Mouse (Mus musculus) gastrocnemius, postnatal 10 days (tissue): ENCODE results near the gene Edem2. TPM values are rescaled to one million over a fixed set of nuclear protein-coding genes. Genes with fewer than 3 reads are reported as not detected.

Experiments used
- DNase-seq: peaks from one replicate; pipeline ENCODE4 v3.0.0; 2021; ENCODE audit warnings: mixed read lengths
- long read RNA-seq, 2 experiments: library from polyadenylated mRNA; stranded (forward); transcript quantifications; one replicate each; pipeline ENCODE4 v2.0.0; 2021
- total RNA-seq, 2 experiments: library from RNA; stranded (reverse); gene quantifications; 2 replicates each; pipeline ENCODE4 v1.2.3; 2021

The Edem2 gene
- total RNA-seq, result 1 to 10 TPM; 7.2 to 9.0 TPM
- long read RNA-seq, experiment 1, transcript Edem2-201 (11 exons, 2,290 nt), result major isoform, 13 of 18 reads
- long read RNA-seq, experiment 1, partial matches to known transcripts, result 2 of 18 reads
- long read RNA-seq, experiment 1, other reads (novel, unspliced or antisense), result 3 of 18 reads
- long read RNA-seq, experiment 2, transcript Edem2-201 (11 exons, 2,290 nt), result major isoform, 15 of 20 reads
- long read RNA-seq, experiment 2, partial matches to known transcripts, result 4 of 20 reads
- long read RNA-seq, experiment 2, other reads (novel, unspliced or antisense), result 1 of 20 reads

DNA sequence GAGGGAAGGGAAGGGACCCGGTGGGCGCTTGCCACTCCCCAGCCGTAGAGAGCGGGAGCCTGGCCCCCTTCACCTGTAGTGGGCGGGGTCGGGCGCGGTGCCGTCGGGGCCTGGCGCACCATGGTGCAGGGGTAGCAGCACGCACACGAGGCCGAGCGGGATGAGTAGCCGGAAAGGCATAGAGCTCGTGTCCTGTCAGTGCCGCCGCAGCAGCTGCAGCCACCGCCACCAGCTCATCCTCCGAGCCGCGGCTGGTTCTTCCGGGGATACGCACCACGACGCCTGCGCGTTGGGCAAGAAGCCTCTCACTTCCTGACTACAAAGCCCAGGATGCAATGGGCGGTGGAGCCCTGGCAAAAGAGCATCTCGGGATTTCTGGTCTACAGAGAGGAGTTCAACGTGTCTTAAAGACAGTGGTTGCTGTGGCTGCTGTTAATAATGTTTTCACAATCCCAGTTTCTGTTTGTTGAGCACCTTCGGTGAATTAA lies at the start of gene Edem2:
TSS of gene Edem2 (minus strand) at position 318 of the 488 bp plus-strand sequence.
- DNase-seq, result peak; percentile 87

DNA sequence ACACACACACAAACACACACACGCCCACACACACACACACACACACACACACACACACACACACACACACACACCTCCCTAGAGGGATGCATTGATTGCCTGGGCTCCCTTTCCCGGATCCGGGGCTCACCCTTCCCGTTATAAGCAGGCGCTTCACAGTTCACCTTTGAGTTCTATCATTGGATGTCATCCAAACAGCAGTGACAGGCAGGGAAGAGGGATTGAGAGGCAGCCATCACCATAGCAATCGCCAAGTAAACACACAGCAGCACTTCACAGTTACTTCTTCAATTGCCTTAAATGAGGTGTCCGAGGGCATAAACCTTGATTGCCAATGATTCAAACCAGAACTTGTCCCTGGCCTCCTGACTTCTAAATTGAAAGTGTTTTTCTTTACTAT lies 49.8 kb upstream of the Edem2 start:
- DNase-seq, result no peak

- no peak for DNase-seq
Measured at GRCm38 (mm10) chr2:155778004-155778403, 48.7 kb upstream of the Edem2 start.

DNA sequence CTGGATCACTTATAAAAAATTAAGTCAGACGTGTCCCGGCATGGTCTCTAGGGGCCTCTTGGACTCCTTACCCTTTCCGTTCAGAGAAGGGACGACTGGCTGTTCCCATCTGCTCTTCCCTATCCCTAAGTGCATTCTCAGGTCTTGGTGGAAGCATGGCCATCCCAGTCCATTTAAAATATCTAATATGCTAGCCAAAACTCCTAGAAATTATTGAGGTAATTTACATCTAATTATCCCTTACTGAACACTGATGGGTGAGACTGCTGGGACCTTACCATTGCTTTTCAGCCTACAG lies 48.4 kb upstream of the Edem2 start:
- no peak for DNase-seq

DNA sequence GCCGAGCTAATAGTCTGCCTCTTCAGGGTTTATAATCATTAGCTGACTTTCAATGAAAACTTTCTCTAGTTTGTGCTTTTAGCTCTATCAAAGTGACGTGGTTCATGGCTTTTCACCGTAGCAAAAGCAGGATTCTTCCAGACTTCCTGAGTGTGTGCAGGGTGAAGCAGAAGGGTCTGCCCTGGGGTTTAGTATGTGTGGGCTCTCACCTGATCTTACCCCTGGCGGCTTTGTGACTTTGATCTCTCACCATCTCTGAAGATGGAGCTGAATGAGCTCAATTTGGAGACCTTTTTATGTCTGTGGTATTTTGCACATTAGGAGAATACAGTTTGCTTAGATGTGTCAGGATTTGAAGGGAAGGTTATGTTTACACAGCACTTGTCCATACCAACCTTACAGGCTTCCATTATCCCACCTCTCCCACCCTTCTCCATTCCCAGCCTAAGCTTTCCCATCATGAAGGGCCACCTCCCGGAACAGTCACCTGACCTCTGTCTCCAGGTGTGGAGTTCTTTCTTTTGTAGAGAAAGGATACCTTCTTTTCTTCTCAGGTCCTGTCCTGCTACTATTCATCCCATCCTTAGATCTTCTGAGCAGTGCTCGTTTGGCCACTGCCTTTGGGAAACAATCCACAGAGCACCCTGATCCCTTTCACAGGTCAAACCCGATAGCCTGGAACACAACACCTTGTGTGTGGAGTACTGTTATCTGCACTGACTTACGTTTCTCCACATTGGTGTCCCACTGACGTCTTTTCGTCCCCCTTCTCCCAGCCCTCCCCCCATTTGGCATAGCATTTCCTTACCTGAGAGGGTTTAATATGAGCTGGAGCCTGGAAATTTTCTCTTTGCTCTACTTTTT lies 47.8 kb upstream of the Edem2 start:
- DNase-seq, result no peak

GRCm38 (mm10) chr2:155775685-155776263 lies 46.5 kb upstream of the Edem2 start:
- peak; percentile 77 for DNase-seq

DNA sequence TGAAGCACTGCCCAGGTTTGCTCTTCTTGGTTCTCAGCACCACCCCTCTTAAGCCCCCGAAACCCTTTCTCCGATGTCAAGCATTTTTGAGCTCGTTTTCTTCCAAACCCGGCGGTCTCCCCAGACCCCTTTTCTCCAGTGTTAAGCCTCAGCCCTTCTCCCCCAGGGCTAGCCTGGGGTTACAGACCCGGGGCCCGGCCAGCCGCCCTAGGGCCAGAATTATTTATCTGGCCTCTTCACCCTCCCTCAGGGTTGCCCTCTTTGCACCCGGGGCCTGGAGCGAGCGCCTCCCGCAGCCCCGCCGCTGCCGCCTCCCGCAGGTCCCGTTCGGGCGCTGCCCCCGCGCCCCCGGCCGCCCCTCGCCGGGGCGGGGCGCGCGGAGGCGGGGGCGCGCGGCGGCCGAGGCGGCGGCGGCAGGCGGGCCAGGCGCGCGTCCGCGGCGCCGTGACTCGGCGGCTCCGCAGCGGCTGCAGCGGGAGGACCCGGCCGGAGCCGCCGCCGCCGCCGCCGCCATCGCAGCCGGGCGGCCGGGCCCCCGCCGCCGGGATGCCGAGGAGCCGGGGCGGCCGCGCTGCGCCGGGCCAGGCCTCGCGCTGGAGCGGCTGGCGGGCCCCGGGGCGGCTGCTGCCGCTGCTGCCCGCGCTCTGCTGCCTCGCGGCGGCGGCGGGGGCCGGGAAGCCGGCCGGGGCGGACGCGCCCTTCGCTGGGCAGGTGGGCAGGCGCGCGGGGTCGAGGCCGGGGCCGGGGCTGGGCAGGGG lies 45.8 kb upstream of the Edem2 start, which contains the start of gene Mmp24:
TSS of gene Mmp24 (plus strand) at position 416 of the 758 bp plus-strand sequence.
- no peak for DNase-seq

- DNase-seq, result no peak
Measured at GRCm38 (mm10) chr2:155774261-155774926, 45.1 kb upstream of the Edem2 start.

- no peak for DNase-seq
Measured at GRCm38 (mm10) chr2:155773664-155774063, 44.4 kb upstream of the Edem2 start.

GRCm38 (mm10) chr2:155764679-155765418 lies 35.6 kb upstream of the Edem2 start:
- DNase-seq, result peak; percentile 78

DNA sequence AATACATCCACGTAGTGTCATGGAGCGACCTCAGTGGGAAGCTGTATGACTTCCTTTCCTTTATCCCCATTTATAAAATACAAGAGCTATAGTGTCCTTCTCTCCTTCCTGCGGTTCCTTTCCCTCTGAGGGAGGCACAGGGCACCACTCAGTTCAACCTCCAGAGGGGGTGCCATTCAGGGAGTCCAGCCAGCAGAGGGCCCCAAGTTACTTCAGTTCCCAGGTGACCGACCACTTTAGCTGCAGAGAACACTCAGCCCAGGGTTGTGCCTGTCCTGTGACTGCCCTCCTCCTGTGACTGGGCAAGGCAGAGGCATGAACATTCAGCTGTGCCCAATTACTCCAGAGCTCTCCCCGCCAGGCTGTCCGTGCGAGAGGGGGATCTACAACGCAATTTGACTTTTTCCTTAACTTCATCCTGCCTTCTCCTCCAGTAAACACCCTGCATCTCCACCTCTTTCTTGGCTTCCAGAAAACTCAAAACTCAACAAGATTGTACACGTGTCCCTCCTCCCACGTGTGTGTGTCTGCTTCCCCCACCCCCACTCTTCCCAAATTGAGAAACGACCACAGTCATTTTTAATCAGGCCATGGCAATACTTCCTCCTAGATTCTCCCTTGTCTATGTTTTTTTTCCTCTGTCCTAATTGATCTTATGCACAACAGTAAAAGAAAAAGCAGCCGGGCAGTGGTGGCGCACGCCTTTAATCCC lies 27.7 kb upstream of the Edem2 start:
- no peak for DNase-seq

DNA sequence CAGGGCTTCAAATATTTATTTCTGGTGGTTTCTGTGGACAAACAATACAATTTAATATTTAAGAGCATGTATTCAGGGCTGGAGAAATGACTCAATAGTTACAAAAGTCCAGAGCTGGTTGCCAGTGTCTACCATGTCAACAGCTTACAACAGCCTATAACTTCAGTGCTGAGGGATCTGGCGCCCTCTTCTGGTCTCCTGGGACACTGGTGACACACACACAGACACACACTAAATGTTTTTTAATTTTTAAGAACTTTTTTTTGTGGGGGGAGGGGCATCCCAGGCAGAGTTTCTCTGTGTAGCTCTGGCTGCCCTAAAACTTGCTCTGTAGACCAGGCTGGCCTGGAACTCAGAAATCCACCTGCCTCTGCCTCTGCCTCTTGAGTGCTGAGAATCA lies 26.5 kb upstream of the Edem2 start:
- DNase-seq, result peak; percentile 42

GRCm38 (mm10) chr2:155751014-155751786 lies 21.9 kb upstream of the Edem2 start, which contains the start of gene Procr:
TSS of gene Procr (plus strand) at chr2:155751117.
- peak; percentile 37 for DNase-seq

DNA sequence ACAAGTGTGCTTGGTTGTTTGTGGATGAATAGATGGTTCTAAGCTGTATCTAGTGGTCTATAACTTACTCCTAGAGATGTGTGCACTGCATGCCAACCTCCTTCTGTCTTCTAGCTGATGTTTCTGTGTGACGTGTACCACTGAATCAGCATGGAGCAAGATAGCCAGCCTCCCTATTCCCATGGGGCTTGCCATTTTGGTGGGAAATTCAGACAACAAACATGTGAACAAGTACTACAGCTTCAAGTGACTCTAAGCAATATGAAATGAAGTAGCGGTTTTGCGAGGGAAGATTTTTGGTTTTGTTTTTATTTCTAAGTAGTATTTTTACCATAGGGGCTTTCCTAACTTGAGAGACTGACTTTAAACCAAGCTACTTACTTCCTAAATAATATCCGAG lies 20.1 kb upstream of the Edem2 start:
- DNase-seq, result no peak

- no peak for DNase-seq
Measured at GRCm38 (mm10) chr2:155745487-155745886, 16.2 kb upstream of the Edem2 start.

GRCm38 (mm10) chr2:155743351-155743750 lies 14.1 kb upstream of the Edem2 start:
- DNase-seq, result no peak

GRCm38 (mm10) chr2:155742931-155743337 lies 13.7 kb upstream of the Edem2 start:
- no peak for DNase-seq

DNA sequence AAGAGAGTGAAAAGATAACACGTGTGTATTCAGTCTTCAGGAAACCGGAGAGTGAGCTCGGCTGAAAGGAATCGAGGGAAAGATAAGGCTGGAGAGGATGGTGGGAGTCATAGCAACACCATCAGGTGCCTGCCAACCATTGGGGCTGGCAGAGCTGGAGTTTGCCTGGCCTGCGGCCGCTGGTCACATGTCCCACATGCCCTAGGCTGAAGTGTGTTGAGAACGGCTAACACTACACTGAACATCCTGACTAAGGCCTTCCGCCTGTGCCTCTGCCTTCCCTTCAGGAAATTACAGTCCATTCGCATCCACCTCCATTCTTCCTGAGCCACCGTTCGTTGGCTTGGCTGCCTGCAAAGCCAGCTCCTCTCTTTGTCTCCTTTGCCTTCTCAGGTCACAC lies 12.9 kb upstream of the Edem2 start:
- DNase-seq, result no peak

GRCm38 (mm10) chr2:155737803-155738202 lies 8.5 kb upstream of the Edem2 start:
- DNase-seq, result no peak
